Mouse (Mus musculus): ENCODE measurements around the gene Tnfaip2.

Tnfaip2 gene

DNA sequence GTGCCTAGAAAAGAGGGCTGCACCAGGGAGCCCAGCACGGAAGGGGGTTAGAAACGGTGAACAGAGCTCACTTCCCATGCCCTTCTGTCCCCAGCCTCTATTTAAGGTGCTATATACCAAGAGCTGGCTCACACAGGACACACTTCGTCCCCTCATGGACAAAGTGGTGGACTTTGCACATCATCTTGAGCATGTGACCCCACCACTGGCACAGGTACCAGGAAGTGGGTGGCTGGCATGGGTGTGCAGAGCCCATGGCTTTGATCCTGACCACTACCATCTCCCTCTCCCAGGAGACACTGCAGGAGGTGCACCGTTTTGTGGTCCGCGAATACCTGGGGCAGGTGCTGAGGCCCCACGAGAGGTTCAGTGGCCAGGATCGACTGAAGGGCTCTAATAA lies 13.9 kb upstream of the Tnfaip2 start:
- no peak for DNase-seq (ENCODE audit: low read depth)

DNA sequence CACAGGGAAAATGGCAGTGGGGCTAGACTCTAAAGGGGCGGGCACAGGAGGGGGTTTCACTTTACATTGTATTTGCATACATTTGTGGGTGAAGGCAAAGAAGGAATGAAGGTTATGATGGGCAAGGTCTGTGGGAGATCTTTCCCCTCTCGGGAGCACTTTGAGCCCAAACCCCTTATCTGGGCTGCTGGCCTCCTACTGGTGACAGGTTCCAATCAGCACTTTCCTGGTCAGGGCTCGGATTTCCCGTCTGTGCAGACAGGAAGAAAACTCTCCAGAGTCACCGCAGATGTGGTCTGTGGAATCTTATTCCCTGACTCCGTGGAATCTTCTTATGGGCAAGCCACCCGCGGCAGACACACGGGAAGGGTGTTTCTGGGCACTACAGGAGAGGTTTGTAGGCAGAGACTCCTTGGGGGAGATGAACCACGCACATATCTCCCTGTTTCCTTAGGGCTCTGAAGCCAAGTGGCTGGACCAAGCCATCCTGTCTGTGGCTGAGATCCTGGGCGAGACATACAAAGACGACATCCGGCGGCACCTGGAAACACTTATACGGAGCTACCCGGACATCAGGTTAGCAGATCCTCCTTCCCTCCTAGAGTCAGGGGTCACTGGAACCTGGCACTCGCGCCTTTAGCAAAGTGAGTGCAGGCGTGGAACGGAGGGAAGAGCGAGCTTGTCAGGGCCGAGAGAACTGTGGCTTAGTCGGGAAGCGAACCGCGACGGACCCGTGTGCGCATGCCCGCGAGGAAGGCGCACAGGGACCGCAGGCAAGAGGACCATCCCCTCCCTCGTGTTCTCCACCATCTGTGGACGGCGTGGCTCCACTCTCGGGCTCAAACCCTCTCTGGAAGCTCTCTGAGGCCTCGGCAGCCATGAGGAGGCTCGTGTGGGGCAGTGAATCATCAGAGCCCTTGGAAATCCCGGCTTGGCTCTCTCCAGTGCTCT lies 13.0 kb upstream of the Tnfaip2 start:
- no peak for DNase-seq (ENCODE audit: low read depth)

DNA sequence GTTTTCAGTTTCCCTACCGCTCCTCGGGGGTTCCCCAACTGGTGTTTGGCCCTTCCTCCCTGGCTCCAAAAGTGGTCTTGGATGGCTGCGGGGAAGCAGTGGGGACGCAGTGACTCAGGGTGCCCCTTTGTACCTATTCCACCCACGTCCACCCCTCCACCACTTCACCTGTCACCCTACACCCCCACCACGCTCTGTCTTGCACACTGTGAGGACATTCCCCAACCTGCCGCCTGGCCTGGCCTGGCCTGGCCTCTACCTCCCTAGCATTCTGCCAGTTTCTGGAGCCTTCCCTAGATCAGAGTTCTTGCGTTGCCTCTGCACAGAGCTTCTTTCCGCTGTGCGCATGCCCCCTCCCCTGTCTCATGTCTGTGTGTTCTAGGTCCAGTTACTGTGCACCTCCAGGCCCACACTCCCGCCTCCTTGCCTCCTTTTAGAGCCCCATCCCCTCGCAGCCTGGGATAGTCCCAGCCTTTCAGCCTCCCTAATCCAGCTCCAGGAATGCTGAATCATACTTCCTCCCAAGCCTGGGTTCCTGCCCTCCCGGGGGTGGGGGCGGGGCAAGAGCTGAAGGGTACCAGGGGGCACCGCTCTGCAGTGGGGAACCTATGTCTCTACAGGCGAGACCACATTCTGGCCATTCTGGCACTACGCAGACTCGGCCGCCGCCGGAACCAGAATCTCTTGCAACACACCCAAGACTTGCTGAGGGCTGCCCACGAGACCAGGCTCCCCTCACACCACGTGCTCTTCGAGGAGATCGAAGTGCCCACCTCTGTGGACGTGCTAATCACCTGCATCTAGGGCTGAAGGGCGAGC lies 12.0 kb upstream of the Tnfaip2 start:
- DNase-seq (ENCODE audit: low read depth) = no peak

DNA sequence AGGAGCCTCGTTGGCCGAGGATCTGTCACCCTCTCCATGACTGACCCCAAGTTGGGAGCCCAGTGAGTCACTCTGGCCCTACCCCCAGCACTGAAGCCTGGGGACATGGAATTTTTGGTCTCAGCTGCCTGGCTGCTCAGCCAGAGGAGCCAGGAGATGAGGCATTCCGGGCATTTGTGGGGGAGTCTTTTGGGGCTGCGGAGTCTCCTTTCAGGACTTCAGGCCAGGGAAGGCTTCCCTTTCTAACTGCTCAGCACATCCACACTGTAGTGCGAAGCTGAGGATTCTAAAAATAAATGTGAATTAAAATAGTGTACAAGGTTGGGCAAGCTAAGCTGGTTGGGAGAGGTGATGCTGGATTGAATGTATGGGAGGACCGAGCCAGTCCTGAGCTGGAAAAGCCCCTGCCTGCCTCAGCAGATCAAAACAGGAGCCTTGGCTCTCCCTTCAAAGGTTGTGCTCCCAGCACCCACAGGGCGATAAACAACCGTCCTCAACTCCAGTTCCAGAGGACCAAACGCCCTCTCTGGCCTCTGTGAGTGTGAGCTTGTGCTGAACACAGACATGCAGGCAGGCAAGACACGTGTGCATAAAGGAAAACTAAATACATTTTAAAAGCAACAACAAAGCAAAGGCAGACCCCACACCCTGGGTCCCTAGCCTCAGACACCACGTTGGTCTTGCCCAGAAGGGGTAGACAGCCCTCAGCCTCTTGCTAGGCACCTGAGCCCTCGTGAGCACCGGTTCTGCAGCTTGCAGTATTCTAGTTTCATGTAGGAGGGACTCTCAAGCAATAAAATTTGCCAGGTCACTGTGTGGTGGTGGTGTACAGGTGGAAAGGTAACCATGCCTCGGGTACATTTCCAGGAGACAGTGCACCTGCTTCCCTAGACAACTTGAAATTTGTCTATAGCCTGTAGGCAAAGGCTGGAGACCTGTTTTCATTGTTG lies 11.1 kb upstream of the Tnfaip2 start:
- no peak for DNase-seq (ENCODE audit: low read depth)

DNA sequence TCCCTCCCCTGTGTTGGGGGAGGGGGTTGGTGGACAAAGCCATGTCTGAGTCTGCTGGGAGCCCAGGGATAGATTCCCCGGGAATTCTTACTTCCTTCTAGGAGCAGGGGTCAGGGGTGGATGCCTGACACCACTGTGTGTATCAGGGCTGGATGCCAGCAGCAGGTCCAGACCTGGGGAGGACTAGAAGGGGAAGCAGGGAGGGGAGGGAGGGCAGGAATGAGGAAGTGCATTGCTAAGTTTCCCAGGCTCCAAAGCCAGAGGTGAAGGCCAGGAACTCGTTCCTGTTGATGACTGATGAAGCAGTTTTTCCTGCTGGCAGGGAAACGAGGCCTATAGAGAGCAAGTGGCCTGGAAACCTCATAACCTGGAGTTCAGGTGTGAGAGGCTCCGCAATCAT lies 10.2 kb upstream of the Tnfaip2 start:
- no peak for DNase-seq (ENCODE audit: low read depth)

DNA sequence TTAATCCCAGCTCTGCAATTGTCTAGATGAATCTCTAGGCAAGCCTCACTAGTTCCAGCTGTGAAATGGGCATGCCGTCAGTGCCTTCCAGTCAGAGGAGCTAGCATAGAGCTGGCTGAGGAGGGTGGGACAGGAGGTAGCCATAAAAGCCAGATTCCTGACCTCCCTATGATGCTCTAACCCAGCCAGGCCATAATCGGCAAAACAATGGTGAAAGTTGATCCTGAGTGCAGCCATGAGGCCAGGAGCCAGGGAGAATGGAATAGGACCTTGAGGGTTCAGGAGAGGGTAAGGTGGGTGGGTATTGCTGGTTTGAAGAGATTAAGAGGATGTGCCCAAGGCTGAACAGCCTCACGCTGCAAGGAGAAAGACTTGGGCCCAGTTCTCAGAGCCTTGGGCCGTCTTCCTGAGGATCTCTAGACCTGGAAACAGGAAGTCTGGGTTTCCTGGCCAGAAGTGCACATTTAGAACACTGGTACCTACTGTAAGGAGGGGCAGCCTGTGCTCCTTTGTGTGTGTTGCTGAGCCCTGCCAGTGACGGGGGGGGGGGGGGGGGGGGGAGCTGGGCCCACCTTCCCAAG lies 9.4 kb upstream of the Tnfaip2 start:
- DNase-seq (ENCODE audit: low read depth) = no peak

DNA sequence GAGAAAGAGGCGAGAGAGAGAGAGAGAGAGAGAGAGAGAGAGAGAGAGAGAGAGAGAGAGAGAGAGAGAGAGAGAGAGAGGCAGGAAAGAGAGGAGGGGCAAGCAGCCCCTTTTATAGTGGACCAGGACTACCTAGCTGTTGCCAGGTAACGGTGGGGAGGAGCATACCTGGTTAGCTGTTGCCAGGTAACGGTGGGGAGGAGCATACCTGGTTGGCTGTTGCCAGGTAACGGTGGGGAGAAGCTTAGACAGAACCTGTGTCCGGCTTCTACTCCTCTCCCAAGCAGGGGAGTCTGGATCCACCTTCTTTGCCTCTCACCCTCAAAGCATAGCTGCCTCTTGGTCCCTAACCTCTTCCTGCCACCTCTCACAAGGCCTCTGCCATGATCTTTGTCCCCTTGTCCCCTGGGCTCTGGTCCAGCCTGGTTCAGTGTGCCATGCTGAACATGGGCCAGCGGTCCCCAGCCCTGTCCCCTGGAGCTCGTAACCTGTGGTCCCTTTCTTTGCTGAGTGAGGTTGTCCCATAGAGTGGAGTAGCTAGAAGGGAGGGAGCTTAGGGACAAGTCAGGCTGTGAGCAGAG lies 8.0 kb upstream of the Tnfaip2 start:
- no peak for DNase-seq (ENCODE audit: low read depth)

DNA sequence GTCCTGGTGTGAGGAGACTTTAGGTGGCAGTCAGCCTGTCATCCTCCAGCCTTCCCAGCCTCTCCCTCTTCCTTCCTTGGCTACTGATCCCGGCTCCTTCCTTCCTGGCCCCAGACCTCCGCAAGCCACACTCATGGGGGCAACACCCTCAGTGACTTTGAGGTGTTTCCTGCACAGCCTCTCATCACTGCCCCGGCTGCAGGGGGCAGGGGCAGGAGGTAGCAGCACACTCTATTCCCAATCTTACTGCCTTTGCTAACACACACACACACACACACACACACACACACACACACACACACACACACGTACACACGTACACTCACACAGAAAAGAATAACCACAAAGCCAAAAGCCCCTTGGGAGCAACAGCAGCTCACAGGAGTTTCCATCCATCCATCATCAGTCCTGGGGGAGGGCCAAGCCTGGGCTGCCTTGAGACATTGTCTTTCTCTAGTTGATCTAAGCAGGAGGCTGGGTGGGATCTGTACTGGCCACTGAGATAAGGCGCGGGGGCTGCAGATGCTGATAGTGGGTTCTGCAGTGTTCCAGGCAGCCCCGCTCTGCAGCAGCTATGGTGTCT lies 7.4 kb upstream of the Tnfaip2 start:
- DNase-seq (ENCODE audit: low read depth) = no peak

DNA sequence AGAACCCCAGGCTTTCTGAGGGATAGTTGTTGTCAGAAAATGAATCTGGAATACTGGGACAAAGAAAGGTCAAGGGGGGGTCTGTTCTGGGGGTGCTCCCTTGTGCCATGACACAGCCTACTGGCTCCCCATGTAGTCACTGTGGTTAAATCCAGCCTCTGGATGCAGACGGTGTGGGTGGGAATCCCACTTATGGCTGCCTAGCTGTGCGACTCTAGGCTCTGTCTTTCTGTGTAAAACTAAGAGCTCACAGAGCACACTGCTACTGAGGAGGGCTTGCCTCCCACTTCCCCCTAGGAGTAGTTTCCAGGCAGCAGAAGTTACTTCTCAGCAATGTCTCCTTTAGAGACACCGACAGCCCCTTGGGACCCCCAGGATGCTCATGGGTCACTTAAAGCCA lies 6.1 kb upstream of the Tnfaip2 start:
- no peak for DNase-seq (ENCODE audit: low read depth)

DNA sequence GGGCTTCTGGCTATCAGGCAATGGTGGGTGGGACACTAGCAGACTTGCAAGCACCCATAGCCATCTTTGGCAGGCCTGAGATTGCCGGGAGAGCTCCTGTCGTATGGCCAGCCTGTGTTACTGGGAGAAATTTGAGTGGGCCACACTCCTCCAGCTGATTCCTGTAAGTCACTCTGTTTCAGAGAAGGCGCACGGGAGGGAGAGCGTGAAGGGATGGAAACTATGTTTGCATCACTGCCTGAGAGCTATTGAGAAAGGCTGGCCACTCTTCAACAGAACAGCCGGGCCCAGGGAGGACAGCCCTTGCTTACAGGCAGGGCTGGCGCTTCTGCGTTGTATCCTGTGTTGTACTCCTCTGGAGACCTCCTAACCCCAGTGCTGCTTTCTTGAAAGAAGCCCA lies 5.6 kb upstream of the Tnfaip2 start:
- DNase-seq (ENCODE audit: low read depth) = no peak

DNA sequence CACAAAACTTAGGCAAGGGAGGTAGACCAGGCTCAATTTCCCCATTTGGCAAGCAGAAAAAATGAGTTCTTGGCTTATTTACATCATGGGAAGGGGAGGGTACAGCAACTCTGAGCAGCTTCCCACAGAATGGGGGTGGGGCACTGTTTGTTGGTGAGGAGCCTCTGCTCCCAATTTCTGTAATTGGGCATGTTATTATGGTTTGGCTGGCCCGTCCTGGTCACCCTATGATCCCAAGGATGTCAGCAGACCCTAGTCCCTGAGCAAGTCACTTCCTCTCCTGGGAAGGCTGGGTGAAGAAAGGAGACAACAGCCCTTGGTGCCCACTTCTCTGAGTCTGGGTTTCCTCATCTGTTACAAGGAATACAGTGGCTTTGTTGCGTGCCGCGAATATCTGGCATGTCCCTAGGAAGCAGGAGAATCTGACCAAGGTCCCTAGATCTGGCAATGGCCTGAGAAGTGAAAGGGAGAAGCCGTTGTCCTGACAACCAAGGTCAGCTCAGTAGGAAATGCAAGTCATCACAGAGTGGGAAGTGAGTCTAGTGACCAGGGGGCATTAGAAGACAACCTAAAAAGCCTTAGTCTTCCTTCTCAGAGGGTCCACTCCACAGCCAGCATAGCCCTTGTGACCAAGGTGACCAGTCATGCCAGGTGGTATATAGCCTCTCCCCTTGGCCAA lies 4.9 kb upstream of the Tnfaip2 start:
- no peak for DNase-seq (ENCODE audit: low read depth)

DNA sequence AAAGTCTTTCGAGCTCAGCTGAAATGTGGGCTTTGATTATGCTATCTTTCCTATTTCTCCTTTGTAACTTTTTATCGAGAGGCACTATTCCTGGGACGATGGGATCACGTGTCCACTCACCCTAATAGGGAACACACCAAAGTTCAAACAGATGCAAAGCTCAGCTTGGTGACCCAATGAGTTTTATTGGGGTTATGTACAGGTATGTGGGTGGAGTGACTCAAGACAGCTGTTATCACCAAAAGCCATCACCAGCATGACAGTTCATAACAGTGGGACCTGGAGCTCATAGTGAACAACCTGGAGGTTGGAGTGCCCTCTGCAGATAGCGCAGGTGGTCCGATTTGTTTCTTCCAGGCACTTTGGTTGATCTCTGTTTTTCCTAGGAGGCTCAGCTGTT lies 3.4 kb upstream of the Tnfaip2 start:
- no peak for DNase-seq (ENCODE audit: low read depth)

DNA sequence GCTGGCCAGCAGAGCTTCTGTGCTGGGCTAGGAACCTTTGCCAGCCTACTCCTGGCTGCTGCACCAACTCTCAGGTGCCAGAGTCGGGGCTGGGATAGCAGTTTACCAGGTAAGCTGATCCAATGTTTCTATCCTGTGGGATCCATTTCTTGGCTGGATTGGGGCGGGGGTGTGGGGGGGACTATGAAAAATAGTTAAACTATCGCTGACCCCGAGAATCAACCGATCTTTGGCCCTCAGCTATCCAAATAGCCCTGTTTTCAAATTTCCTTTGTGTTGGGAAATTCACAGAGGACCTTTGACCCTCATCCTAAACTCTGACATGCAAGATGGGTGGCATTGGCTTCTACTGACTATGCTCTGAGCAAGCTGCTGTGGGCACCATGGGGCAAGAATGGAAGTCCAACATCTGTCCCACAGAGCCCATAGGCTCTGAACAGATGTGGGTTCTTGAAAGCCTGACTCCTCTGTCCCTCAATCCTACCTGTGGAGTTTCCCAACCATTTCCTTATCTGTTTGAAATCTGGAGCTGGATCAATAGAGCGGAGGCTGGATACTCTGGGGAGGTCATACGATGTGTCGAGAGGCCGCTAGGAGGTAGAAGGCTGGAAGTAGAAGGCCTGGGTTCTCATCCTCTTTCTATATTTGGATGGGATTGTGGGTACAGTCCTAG lies 1.4 kb upstream of the Tnfaip2 start:
- no peak for DNase-seq (ENCODE audit: low read depth)

DNA sequence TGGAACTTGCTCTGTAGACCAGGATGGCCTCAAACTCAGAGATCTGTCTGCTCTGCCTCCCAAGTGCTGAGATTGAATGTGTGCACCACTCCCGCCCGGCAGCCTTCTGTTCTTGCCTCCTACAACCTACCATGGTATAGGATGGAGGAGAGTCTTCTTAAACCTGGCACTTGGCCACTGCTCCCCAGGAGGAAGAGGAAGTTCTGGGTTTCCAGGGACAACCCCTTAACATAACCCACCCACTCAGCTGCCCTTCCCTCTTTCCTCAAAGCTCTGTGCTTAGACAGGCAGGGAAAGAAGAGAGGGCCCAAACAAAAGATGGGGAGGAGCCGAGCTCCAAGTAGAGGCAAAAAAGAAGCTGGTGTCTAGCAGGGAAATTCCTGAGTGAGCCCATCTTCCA lies 746 bp upstream of the Tnfaip2 start:
- no peak for DNase-seq (ENCODE audit: low read depth)

DNA sequence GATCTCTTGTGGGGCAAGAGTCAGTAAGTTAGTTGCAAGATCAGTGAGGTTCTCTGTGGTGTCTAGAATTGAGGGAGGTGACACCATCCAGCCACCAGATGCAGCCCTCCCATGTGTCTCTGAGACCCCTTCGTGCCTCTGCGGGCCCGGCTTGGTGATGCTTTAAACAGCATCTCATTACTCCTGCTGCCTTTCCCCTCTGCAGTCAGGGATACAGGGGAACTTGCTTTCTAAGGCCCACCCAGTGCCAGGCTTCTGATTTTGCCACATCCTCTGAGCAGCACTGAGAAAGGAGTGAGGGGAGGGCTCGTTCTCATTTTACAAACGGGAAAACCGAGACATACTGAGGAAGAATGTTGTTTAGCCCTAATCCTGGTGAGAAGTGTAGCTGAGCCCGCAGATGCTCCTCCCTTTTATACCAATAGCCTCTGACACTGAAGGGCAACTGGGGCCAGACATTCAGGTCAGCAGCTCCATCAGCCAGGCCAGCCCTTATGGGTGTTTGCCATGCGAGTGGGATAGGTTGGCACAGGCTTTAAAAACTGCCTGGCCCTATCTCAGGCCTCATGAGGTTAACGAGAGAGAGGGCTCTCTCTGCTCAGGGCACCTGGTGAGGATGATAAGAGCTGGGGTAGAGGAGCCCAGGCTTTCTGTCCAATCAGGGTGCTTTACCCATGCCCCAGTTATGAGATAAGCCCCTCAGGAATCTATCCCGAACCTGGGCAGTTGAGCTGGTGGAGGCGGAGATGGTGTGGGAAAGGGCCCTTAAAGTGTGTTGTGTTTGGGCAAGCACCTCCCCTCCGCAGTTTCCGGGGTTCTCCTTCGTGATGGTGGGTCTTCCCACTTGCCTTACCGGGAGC lies 972 bp downstream of the Tnfaip2 start:
- no peak for DNase-seq (ENCODE audit: low read depth)

DNA sequence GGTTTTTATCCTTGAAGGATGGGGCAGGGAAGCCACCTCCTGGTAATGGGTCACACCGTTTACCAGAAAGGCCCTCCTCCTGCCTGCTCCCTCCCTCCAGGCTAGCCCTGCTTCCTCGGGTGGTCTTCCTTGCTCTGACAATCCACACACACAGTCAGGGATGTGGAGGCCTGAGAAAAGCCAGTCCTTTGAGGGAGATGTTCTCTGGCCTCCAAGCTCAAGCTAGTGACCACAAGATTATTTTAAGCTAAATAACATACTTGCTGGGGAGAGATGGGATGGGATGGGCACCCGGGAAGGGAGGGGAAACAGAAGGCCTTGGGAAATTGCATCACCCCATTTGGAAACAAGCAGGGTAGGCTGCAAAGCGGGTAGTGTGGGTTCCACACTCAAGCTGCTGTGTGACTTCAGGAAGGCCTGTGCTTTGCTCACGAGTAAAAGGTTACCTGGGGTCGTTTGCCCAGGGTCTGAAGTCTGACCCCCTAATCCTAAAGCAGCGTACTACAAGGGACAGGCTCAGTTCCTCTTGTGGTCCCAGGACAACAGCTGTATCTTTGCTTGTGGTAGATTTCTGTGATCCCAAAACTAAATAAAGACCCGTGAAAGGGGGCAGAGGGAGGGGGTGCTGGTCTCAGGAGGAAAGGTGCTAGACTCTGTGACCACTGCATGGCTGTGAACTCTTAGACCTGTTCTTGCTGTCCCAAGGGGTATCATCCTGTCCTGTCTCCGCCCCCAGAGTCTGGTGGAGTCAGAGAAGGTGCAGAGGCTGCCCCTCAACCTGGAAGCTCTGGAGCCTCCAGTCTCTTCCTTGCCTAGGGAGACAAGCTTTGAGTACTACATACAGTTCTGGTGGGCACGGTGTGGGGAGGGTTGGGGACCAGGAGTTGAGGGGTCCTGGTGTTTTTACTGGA lies 1.9 kb downstream of the Tnfaip2 start:
- no peak for DNase-seq (ENCODE audit: low read depth)

DNA sequence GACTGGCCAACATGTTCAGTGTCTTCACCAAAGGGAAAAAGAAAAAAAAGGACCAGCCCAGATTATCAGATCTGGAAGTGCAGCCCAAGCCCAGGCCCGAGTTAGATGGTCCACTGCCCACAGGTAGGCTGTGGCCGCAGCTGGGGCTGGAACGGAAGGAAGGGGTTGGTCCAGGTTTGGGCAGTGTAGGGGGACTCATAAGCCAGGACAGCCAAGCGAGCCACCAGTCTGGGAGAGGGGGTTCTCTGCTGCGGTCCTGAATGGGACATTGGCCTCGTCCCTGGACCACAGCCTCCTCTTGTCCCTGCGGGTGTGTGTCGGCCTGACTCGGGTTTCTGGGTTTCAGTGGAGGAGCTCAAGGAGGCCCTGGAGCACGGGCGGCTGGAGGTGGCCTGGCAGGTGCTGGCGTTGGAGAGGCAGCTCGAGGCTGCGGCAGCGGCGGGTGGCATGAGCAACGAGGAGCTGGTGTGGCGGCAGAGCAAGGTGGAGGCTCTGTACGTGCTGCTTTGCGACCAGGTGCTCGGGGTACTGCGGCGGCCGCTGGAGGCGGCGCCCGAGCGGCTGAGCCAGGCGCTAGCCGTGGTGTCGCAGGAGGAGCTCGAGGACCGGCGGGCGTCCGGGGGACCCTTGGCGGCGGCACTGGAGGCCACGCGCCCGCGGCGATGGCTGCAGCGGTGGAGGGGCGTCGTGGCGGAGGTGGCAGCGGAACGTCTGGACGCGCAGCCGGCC lies 3.1 kb downstream of the Tnfaip2 start:
- no peak for DNase-seq (ENCODE audit: low read depth)

All from naive thymus-derived CD4-positive, alpha-beta T cell, adult 2 months (primary cell).